Mouse (Mus musculus): ENCODE results near the gene Otulinl. TPM values are rescaled to one million over a fixed set of nuclear protein-coding genes. Genes with fewer than 3 reads are reported as not detected.
A peak's percentile ranks its signal among the peaks of the same experiment; 100 is the strongest.
"Not testable (repeated sequence)": the region's sequence is repeated elsewhere in the genome, so short reads cannot be mapped to it uniquely, and the experiment has no call there.

The Otulinl gene
- polyA plus RNA-seq (2015; fragmentation: Nextera tagmentation; extraction: Ambion mirVana) = 10.9 and 11.4 TPM in 2 replicates

- Histone ChIP-seq H3K36me3 (no peaks in the 10 kb centered on the region), H3K9me3 (no peaks in the 10 kb centered on the region), H3K27me3 (replicated peaks) (no peaks in the 10 kb centered on the region), H3K4me1 (replicated peaks) (peaks cover 9% of the 10 kb centered on the region), H3K27ac (0 out of 2 replicates have a peak within 1 kb of the TSS, but pooled peaks have one; percentile 28), H3K4me3 (replicated peaks) (peak within 1 kb of the TSS; percentile 63), H3K9ac (peak within 1 kb of the TSS; percentile 67), H3K4me2 (replicated peaks) (peak within 1 kb of the TSS; percentile 95)
- ATAC-seq = peak; percentile 100
- 1% methylated on average over 58 of the region's 59 CpGs for WGBS
These were observed at the start of gene Otulinl for GRCm38 (mm10) chr15:27681419-27682187. Gene Otulinl, minus strand, starts transcription at chr15:27681579.

GRCm38 (mm10) chr15:27726228-27726627 is 44.8 kb upstream of the Otulinl start:
- WGBS = 72% methylated on average over 6 of the region's 6 CpGs
- H3K4me3 ChIP-seq (replicated peaks) = no peak overlapping the region
- H3K27ac ChIP-seq = no peak overlapping the region
- no peaks in the 10 kb centered on the region for H3K9me3 ChIP-seq
- H3K36me3 ChIP-seq = no peaks in the 10 kb centered on the region
- H3K4me1 ChIP-seq (replicated peaks) = peaks cover 4% of the 10 kb centered on the region
- no peak overlapping the region for H3K9ac ChIP-seq
- no peak overlapping the region for H3K4me2 ChIP-seq (replicated peaks)
- ATAC-seq = no peak
- no peaks in the 10 kb centered on the region for H3K27me3 ChIP-seq (replicated peaks)

DNA sequence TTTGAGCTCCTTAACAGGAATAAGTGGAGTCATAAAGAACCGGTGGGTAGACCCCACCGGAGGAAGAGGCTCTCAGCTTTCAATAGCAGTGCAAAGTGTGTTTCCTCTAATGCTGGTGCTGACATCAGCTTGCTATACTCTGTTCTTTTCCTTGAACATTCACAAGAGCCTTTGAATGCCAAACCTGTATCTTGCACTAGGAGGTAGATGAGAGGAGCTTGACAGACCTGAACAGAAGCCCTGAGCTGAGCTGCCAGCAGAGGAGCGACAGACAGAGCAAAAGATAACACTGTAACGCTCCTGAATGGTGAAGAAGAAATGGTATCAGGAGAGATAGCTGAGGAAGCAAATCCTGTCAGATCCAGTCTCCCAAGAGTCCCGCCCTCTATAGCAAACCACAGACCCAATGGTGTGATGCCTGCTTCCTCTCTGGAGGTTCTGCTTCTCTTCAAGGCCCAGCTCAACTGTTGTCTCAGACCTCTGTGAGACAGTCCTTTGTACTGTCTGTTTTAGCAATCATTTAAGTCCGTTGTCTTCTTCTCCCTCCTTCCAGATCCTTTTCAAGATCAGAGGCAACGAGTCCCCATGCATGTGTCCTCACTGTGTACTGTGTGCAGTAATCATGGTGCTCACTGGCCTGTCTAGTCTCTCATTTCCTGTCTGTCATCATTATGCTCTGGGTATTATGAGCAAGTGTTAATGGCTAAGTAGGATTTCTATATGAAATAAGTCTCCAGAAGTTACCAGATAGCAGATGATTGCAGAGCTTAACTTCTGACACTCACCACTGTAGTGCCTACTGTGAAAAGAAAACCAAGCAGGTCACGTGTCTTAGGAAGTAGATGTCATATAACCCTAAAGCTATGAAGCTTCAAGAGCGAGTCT is 43.7 kb upstream of the Otulinl start:
- no peak overlapping the region for H3K9ac ChIP-seq
- no peak overlapping the region for H3K4me2 ChIP-seq (replicated peaks)
- no peak for ATAC-seq
- no peak overlapping the region for H3K4me3 ChIP-seq (replicated peaks)
- no peaks in the 10 kb centered on the region for H3K27me3 ChIP-seq (replicated peaks)
- H3K36me3 ChIP-seq = no peaks in the 10 kb centered on the region
- WGBS = 59% methylated on average over 9 of the region's 9 CpGs
- H3K4me1 ChIP-seq (replicated peaks) = peaks cover 4% of the 10 kb centered on the region
- H3K27ac ChIP-seq = 0 out of 2 replicates have a peak overlapping the region, but pooled peaks have one; percentile 36
- no peaks in the 10 kb centered on the region for H3K9me3 ChIP-seq

- H3K36me3 ChIP-seq = no peaks in the 10 kb centered on the region
- peaks cover 4% of the 10 kb centered on the region for H3K4me1 ChIP-seq (replicated peaks)
- H3K4me2 ChIP-seq (replicated peaks) = no peak overlapping the region
- no peaks in the 10 kb centered on the region for H3K9me3 ChIP-seq
- no peaks in the 10 kb centered on the region for H3K27me3 ChIP-seq (replicated peaks)
- peak; percentile 51 for ATAC-seq
- no peak overlapping the region for H3K4me3 ChIP-seq (replicated peaks)
- H3K9ac ChIP-seq = no peak overlapping the region
- H3K27ac ChIP-seq = 0 out of 2 replicates have a peak overlapping the region, but pooled peaks have one; percentile 36
- 63% methylated on average over 6 of the region's 6 CpGs for WGBS
These were observed 42.9 kb upstream of the Otulinl start for GRCm38 (mm10) chr15:27724298-27724697.

DNA sequence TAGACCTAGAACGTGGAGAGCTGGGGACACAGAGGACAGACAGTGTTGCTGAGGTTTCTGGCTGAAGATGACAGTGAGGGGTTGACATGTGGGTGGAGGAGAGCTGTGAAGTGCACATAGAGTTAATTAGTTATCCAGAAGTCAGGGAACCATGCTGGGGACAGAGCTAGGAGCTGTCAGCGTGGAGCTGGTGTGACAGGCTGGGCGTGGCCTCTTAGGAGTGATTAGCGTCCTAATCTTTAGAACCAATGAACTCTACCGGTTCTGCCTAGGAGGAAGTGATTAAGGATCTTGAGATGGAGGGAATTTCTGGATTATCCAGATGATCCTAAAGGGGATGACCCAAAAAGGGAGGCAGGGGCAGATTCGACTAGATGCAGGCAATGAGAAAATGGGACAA is 42.4 kb upstream of the Otulinl start:
- H3K4me3 ChIP-seq (replicated peaks) = no peak overlapping the region
- H3K9ac ChIP-seq = no peak overlapping the region
- WGBS = 60% methylated on average over 6 of the region's 6 CpGs
- H3K4me1 ChIP-seq (replicated peaks) = peaks cover 4% of the 10 kb centered on the region
- peak; percentile 76 for ATAC-seq
- H3K27ac ChIP-seq = 0 out of 2 replicates have a peak overlapping the region, but pooled peaks have one; percentile 17
- no peaks in the 10 kb centered on the region for H3K36me3 ChIP-seq
- no peaks in the 10 kb centered on the region for H3K9me3 ChIP-seq
- H3K4me2 ChIP-seq (replicated peaks) = no peak overlapping the region
- H3K27me3 ChIP-seq (replicated peaks) = no peaks in the 10 kb centered on the region

GRCm38 (mm10) chr15:27720297-27720696 is 38.9 kb upstream of the Otulinl start:
- not testable (repeated sequence) for H3K9me3 ChIP-seq; H3K9ac ChIP-seq; H3K27me3 ChIP-seq (replicated peaks); H3K4me2 ChIP-seq (replicated peaks); H3K4me1 ChIP-seq (replicated peaks); H3K36me3 ChIP-seq; H3K27ac ChIP-seq; ATAC-seq; H3K4me3 ChIP-seq (replicated peaks)
- WGBS = 81% methylated on average over 8 of the region's 8 CpGs

GRCm38 (mm10) chr15:27718668-27719067 is 37.3 kb upstream of the Otulinl start:
- no peak overlapping the region for H3K4me3 ChIP-seq (replicated peaks)
- H3K27me3 ChIP-seq (replicated peaks) = no peaks in the 10 kb centered on the region
- H3K9me3 ChIP-seq = no peaks in the 10 kb centered on the region
- H3K4me2 ChIP-seq (replicated peaks) = peak overlapping the region; percentile 15; the same call in 1 of the 2 replicates
- no peaks in the 10 kb centered on the region for H3K4me1 ChIP-seq (replicated peaks)
- 73% methylated on average over 7 of the region's 7 CpGs for WGBS
- ATAC-seq = peak; percentile 85
- H3K9ac ChIP-seq = no peak overlapping the region
- no peak overlapping the region for H3K27ac ChIP-seq
- no peaks in the 10 kb centered on the region for H3K36me3 ChIP-seq

- Histone ChIP-seq H3K9ac (no peak overlapping the region), H3K36me3 (no peaks in the 10 kb centered on the region), H3K27ac (no peak overlapping the region), H3K4me2 (replicated peaks) (no peak overlapping the region), H3K4me1 (replicated peaks) (no peaks in the 10 kb centered on the region), H3K27me3 (replicated peaks) (no peaks in the 10 kb centered on the region), H3K4me3 (replicated peaks) (no peak overlapping the region), H3K9me3 (no peaks in the 10 kb centered on the region)
- WGBS = 37% methylated on average over 3 of the region's 3 CpGs
- no peak for ATAC-seq
These were observed 34.0 kb upstream of the Otulinl start for GRCm38 (mm10) chr15:27715331-27715730.

GRCm38 (mm10) chr15:27710698-27711097 is 29.3 kb upstream of the Otulinl start:
- no peaks in the 10 kb centered on the region for H3K9me3 ChIP-seq
- H3K4me3 ChIP-seq (replicated peaks) = no peak overlapping the region
- no peaks in the 10 kb centered on the region for H3K27me3 ChIP-seq (replicated peaks)
- 55% methylated on average over 9 of the region's 9 CpGs for WGBS
- no peak for ATAC-seq
- no peak overlapping the region for H3K27ac ChIP-seq
- H3K9ac ChIP-seq = no peak overlapping the region
- H3K4me1 ChIP-seq (replicated peaks) = no peaks in the 10 kb centered on the region
- no peak overlapping the region for H3K4me2 ChIP-seq (replicated peaks)
- no peaks in the 10 kb centered on the region for H3K36me3 ChIP-seq

- WGBS = 83% methylated on average over 7 of the region's 7 CpGs
- no peak for ATAC-seq
- no peak overlapping the region for H3K27ac ChIP-seq
These were observed 27.7 kb upstream of the Otulinl start for GRCm38 (mm10) chr15:27708968-27709612.

DNA sequence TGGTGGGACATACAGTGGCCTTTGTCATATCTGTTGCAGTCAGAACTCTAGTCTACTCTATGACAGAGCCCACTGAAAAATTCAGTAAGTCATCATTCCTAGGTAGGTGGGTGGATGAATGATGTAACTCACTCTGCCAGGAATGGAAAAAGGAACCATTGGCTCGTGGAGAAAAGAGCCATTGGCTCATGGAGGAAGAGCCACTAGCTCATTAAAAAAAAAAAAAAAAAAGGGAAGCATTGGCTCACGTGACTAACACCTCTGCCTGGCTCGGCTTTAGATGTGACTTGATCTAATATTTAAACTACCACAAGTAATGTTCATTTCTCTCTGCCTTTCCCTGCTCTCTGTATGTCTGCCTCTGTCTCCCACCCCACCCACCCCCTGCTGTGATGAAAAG is 27.1 kb upstream of the Otulinl start:
- no peaks in the 10 kb centered on the region for H3K36me3 ChIP-seq
- 57% methylated on average over 3 of the region's 3 CpGs for WGBS
- no peaks in the 10 kb centered on the region for H3K9me3 ChIP-seq
- no peak overlapping the region for H3K9ac ChIP-seq
- no peak overlapping the region for H3K4me2 ChIP-seq (replicated peaks)
- no peaks in the 10 kb centered on the region for H3K27me3 ChIP-seq (replicated peaks)
- no peak for ATAC-seq
- no peak overlapping the region for H3K27ac ChIP-seq
- H3K4me3 ChIP-seq (replicated peaks) = no peak overlapping the region
- H3K4me1 ChIP-seq (replicated peaks) = no peaks in the 10 kb centered on the region

More at GRCm38 (mm10) chr15:27708968-27709612, 27.7 kb upstream of the Otulinl start:
- Histone ChIP-seq H3K9ac (no peak overlapping the region), H3K9me3 (no peaks in the 10 kb centered on the region), H3K36me3 (no peaks in the 10 kb centered on the region), H3K4me1 (replicated peaks) (no peaks in the 10 kb centered on the region), H3K4me3 (replicated peaks) (no peak overlapping the region), H3K27me3 (replicated peaks) (no peaks in the 10 kb centered on the region), H3K4me2 (replicated peaks) (no peak overlapping the region)

DNA sequence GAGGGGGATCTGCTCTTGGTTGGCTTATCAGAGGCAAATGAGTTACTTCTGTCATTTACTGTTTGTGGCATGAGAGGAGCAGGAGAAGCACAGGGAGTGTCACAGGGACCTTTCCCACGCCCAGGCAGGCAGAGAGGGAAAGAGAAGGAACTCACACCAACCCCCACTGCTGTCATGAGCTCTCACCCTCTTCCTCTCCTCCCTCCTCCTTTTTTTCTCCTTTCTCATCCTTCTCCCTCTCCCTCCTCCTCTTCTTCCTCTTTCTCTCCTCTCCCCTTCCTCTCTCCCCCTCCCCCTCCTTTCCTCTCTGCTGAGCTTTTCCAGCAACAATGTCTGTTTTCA is 21.6 kb upstream of the Otulinl start:
- peaks cover 8% of the 10 kb centered on the region; the same call in 1 of the 2 replicates for H3K4me1 ChIP-seq (replicated peaks)
- H3K4me3 ChIP-seq (replicated peaks) = no peak overlapping the region
- H3K9me3 ChIP-seq = no peaks in the 10 kb centered on the region
- H3K27ac ChIP-seq = no peak overlapping the region
- H3K4me2 ChIP-seq (replicated peaks) = no peak overlapping the region
- H3K9ac ChIP-seq = no peak overlapping the region
- no peak; the same call in 1 of the 2 replicates for ATAC-seq
- no peaks in the 10 kb centered on the region for H3K27me3 ChIP-seq (replicated peaks)
- 25% methylated on average over 1 of the region's 1 CpGs for WGBS
- H3K36me3 ChIP-seq = no peaks in the 10 kb centered on the region

Data from intestine, embryonic 15.5 days (tissue).